Mouse (Mus musculus) gastrocnemius, postnatal 25 days (tissue): ENCODE measurements around the gene Megf6. TPM values are rescaled to one million over a fixed set of nuclear protein-coding genes. Genes with fewer than 3 reads are reported as not detected.

Experiments used
- total RNA-seq, 2 experiments: library from RNA; stranded (reverse); gene quantifications; 1 replicate in 1 of 2; 2 replicates in 1 of 2; pipeline ENCODE4 v1.2.3; 2021

The Megf6 gene
- total RNA-seq, 2 experiments from 2014 or later = 2.1 to 2.2 TPM

Other genes with a start within 250 kb of the Megf6 start
- gene A430005L14Rik, start 213.5 kb upstream of the Megf6 start, total RNA-seq = 10 to 100 TPM; 13.6 to 14.7 TPM
- gene Dffb, start 195.6 kb upstream of the Megf6 start, total RNA-seq = 1 to 10 TPM; 2.2 to 2.7 TPM
- gene Cep104, start 195.5 kb upstream of the Megf6 start, total RNA-seq = 10 to 100 TPM; 20.0 to 21.9 TPM
- 10 to 100 TPM; 19.6 to 21.4 TPM for gene Lrrc47, start 159.0 kb upstream of the Megf6 start, total RNA-seq
- gene Smim1, start 144.5 kb upstream of the Megf6 start, total RNA-seq = 1 to 10 TPM; 2.2 to 3.4 TPM
- gene Ccdc27, start 128.1 kb upstream of the Megf6 start, total RNA-seq = not detected
- under 1 TPM in 1 of 2 experiments, not detected in 1; 0.38 TPM for gene Trp73, start 30.5 kb upstream of the Megf6 start, total RNA-seq
- 1 to 10 TPM; 7.9 to 9.7 TPM for gene Wrap73, start 28.4 kb upstream of the Megf6 start, total RNA-seq
- 10 to 100 TPM; 83.2 to 86.8 TPM for gene Tprgl, start 10.1 kb upstream of the Megf6 start, total RNA-seq
- gene Arhgef16, start 130.9 kb downstream of the Megf6 start, total RNA-seq = under 1 TPM; 0.23 to 0.43 TPM
- gene B230104I21Rik, start 165.4 kb downstream of the Megf6 start, total RNA-seq = not detected